Mouse (Mus musculus) small intestine, adult 2 months (tissue): Measurements from ENCODE around the gene E130308A19Rik. TPM values are rescaled to one million over a fixed set of nuclear protein-coding genes. Genes with fewer than 3 reads are reported as not detected.

Source experiments
- H3K27ac ChIP-seq: fragments of 200-500 bp; 2 replicates; pipeline ENCODE4 v1.5.1; 2012; ENCODE audit warnings: low read depth, low read length, control low read depth, inconsistent platforms; ENCODE audit not compliant: insufficient read depth
- H3K27me3 ChIP-seq: fragments of 200-500 bp; 2 replicates; pipeline ENCODE4 v1.6.1; 2012; ENCODE audit warnings: mild to moderate bottlenecking, moderate library complexity, low read length, inconsistent platforms; ENCODE audit not compliant: control insufficient read depth, insufficient read depth
- H3K36me3 ChIP-seq: fragments of 200-500 bp; 2 replicates; pipeline ENCODE4 v1.6.1; 2012; ENCODE audit warnings: mild to moderate bottlenecking, low read length, control low read depth, inconsistent platforms; ENCODE audit not compliant: control insufficient read depth, insufficient read depth
- H3K4me1 ChIP-seq: fragments of 200-500 bp; 2 replicates; pipeline ENCODE4 v1.6.1; 2012; ENCODE audit warnings: low read length, inconsistent platforms, mixed read lengths; ENCODE audit not compliant: control insufficient read depth, insufficient read depth, insufficient read length
- H3K4me3 ChIP-seq: fragments of 200-500 bp; 2 replicates; pipeline ENCODE4 v1.5.1; 2012; ENCODE audit warnings: low read depth, mild to moderate bottlenecking, control low read depth, inconsistent platforms, low read length, moderate library complexity
- CTCF ChIP-seq: fragments of 200-500 bp; IDR thresholded peaks from 2 replicates; pipeline ENCODE4 v1.5.1; 2012; ENCODE audit warnings: low read depth, mild to moderate bottlenecking, control low read depth, inconsistent platforms, low read length, moderate library complexity, mixed read lengths; ENCODE audit not compliant: insufficient replicate concordance, insufficient read length; ENCODE audit errors: extremely low read depth
- POLR2A ChIP-seq: fragments of 200-500 bp; IDR thresholded peaks from 2 replicates; pipeline ENCODE4 v1.6.1; 2012; ENCODE audit warnings: low read depth, mild to moderate bottlenecking, control low read depth, inconsistent platforms, low read length, moderate library complexity
- WGBS: fragments of 180-500 bp; shearing (Covaris S2); methylation state at CpG from one replicate; pipeline ENCODE4 v1.1.7; 2018; 5-methylcytosine and 5-hydroxymethylcytosine counted together
- polyA plus RNA-seq: library from polyadenylated mRNA; depleted of rRNA; stranded (reverse); fragments of >200 nt; gene quantifications from 2 replicates; pipeline ENCODE4 v1.2.3, GENCODE M21; 2012

E130308A19Rik gene
- polyA plus RNA-seq, 1 experiment: 4.3 TPM

DNA sequence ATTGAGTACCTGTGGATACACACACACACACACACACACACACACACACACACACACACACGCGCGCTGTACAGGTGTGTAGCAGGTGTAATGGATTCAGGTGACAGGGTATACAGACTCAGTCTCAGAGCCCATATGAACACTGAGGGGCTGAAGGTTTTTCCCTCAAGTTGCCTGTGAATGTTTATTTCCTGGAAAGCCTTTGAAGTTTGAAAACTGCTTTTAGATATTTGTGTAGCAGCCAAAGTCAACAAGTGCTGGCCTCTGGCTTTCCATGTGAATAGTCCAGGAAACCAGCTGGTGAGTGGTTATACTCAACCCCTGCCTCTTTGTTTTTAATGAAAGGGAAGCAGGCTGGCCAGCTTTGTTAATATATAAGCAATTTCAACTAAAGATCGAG lies 91.3 kb downstream of the E130308A19Rik start:
- Histone ChIP-seq H3K27ac (no peak overlapping the region), H3K36me3 (no peaks in the 10 kb centered on the region), H3K4me3 (no peak overlapping the region), H3K27me3 (no peaks in the 10 kb centered on the region), H3K4me1 (peaks cover 13% of the 10 kb centered on the region)
- TF ChIP-seq CTCF (no peak), POLR2A (no peak)
- 25% methylated on average over 4 of the region's 4 CpGs for WGBS

- Histone ChIP-seq H3K36me3 (no peaks in the 10 kb centered on the region), H3K27me3 (no peaks in the 10 kb centered on the region), H3K4me3 (no peak overlapping the region), H3K4me1 (peaks cover 10% of the 10 kb centered on the region), H3K27ac (no peak overlapping the region)
- TF ChIP-seq CTCF (no peak), POLR2A (no peak)
- WGBS: 41% methylated on average over 8 of the region's 8 CpGs
These were observed 92.5 kb downstream of the E130308A19Rik start for GRCm38 (mm10) chr4:59718542-59718941.

DNA sequence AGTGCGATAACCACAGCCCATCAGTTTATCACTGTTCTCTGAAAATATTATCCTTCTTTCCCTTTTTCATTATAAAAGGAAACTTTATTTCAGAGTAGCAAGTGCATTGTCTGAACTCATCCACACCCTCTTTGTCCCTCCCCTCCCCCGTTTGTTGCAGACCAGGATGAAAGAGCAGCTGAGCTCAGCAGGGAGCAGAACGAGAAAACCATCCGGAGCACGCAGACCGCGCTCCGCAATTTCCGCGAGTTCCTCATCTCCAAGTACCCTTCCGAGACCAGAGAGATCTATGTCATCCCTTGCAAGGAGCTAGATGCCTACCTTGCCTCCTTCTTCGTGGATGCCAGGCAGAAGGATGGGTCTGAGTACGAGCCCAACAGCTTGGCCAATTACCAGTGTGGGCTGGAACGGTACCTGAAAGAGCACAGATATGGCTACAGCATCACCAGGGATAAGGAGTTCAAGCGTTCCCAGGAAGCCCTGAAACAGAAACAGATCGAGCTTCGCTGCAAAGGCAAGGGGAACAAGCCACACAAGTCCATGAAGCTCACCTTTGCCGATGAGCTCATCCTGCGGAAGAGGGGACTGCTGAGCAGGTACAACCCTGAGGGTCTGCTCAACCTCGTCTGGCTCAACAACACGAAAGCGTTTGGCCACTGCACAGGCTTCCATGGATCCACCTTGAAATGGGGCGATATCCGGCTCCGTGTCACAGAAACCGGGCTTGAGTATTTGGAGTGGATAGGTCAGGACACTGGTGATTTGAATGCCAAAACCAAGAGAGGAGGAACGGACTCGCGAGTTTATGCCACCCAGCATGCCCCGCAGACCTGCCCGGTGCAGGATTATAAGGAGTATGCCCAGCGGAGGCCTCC lies 93.7 kb downstream of the E130308A19Rik start:
- WGBS: 97% methylated on average over 32 of the region's 32 CpGs
- Histone ChIP-seq H3K4me1 (peaks cover 6% of the 10 kb centered on the region), H3K36me3 (no peaks in the 10 kb centered on the region), H3K4me3 (no peak overlapping the region), H3K27ac (no peak overlapping the region), H3K27me3 (no peaks in the 10 kb centered on the region)
- TF ChIP-seq POLR2A: no peak
- TF ChIP-seq CTCF: no peak

DNA sequence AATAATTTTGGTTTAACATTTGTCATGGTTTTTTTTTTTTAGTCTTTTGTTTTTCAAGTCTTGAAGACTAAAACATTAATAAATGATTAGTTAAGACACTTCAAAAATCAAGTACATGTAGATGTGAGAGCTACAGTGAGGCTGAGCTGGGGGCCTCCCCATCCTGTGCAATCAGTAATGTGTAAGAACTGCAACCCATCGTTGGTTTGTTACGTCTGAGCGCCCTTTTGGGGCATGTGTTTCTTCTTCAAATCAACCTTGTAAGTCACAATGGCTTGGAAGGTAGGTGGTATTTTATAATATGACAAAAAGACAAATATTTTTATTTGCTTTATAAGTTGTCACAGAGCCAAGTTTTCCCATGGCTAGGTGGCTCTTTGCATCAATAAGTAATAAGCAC lies 95.8 kb downstream of the E130308A19Rik start:
- 90% methylated on average over 3 of the region's 3 CpGs for WGBS
- Histone ChIP-seq H3K4me1 (peaks cover 5% of the 10 kb centered on the region), H3K36me3 (no peaks in the 10 kb centered on the region), H3K4me3 (no peak overlapping the region), H3K27me3 (no peaks in the 10 kb centered on the region), H3K27ac (no peak overlapping the region)
- TF ChIP-seq POLR2A (no peak), CTCF (no peak)

- H3K27ac ChIP-seq: no peak overlapping the region
These were observed 99.6 kb downstream of the E130308A19Rik start for GRCm38 (mm10) chr4:59725579-59725978.

GRCm38 (mm10) chr4:59726501-59726900 lies 100.5 kb downstream of the E130308A19Rik start:
- WGBS: 90% methylated on average over 12 of the region's 12 CpGs
- TF ChIP-seq POLR2A (no peak), CTCF (no peak)
- Histone ChIP-seq H3K36me3 (no peaks in the 10 kb centered on the region), H3K4me1 (no peaks in the 10 kb centered on the region), H3K27ac (no peak overlapping the region), H3K4me3 (no peak overlapping the region), H3K27me3 (no peaks in the 10 kb centered on the region)

More at GRCm38 (mm10) chr4:59725579-59725978, 99.6 kb downstream of the E130308A19Rik start:
- TF ChIP-seq CTCF (no peak), POLR2A (no peak)
- Histone ChIP-seq H3K4me1 (no peaks in the 10 kb centered on the region), H3K4me3 (no peak overlapping the region), H3K27me3 (no peaks in the 10 kb centered on the region), H3K36me3 (no peaks in the 10 kb centered on the region)
- WGBS: 62% methylated on average over 4 of the region's 4 CpGs

- 71% methylated on average over 5 of the region's 5 CpGs for WGBS
- TF ChIP-seq CTCF (no peak), POLR2A (no peak)
- H3K27ac ChIP-seq: no peak overlapping the region
These were observed 101.3 kb downstream of the E130308A19Rik start for GRCm38 (mm10) chr4:59727187-59727877.

More at GRCm38 (mm10) chr4:59727187-59727877, 101.3 kb downstream of the E130308A19Rik start:
- H3K36me3 ChIP-seq: no peaks in the 10 kb centered on the region
- H3K4me1 ChIP-seq: no peaks in the 10 kb centered on the region
- H3K4me3 ChIP-seq: no peak overlapping the region
- no peaks in the 10 kb centered on the region for H3K27me3 ChIP-seq
